Mouse (Mus musculus) neural tube, embryonic 14.5 days (tissue): ENCODE measurements around the gene Bpifa3. TPM values are rescaled to one million over a fixed set of nuclear protein-coding genes. Genes with fewer than 3 reads are reported as not detected.
"Not testable (repeated sequence)": the region's sequence is repeated elsewhere in the genome, so short reads cannot be mapped to it uniquely, and the experiment has no call there.

ENCODE experiments used
- ATAC-seq: fragments of 200-750 bp; cut with Nextera tagmentation; 2 replicates; pipeline ENCODE4 v1.8.0; 2017; ENCODE audit warnings: low read depth, mild to moderate bottlenecking, moderate TSS enrichment, moderate library complexity
- H3K27ac ChIP-seq: fragments of 300-500 bp; sonication (generic); 2 replicates; pipeline ENCODE4 v1.5.1; 2014; ENCODE audit warnings: low read depth, mild to moderate bottlenecking, control low read depth, low read length, moderate library complexity, mixed read lengths
- H3K27me3 ChIP-seq: fragments of 300-500 bp; sonication (generic); 2 replicates; pipeline ENCODE4 v1.6.1; 2014; ENCODE audit warnings: low read length; ENCODE audit not compliant: control insufficient read depth, insufficient read depth
- H3K36me3 ChIP-seq: fragments of 300-500 bp; sonication (generic); 2 replicates; pipeline ENCODE4 v1.6.1; 2014; ENCODE audit warnings: low read length, mixed read lengths; ENCODE audit not compliant: control insufficient read depth, insufficient read depth
- H3K4me1 ChIP-seq: fragments of 300-500 bp; sonication (generic); 2 replicates; pipeline ENCODE4 v1.6.1; 2014; ENCODE audit warnings: low read length; ENCODE audit not compliant: control insufficient read depth, insufficient read depth
- H3K4me2 ChIP-seq: fragments of 300-500 bp; sonication (generic); 2 replicates; pipeline ENCODE4 v1.6.1; 2014; ENCODE audit warnings: mild to moderate bottlenecking, low read depth, low read length, control low read depth
- H3K4me3 ChIP-seq: fragments of 300-500 bp; sonication (generic); 2 replicates; pipeline ENCODE4 v1.5.1; 2014; ENCODE audit warnings: low read depth, low read length, control low read depth, mixed read lengths
- H3K9ac ChIP-seq: fragments of 300-500 bp; sonication (generic); replicated peaks from 2 replicates; pipeline ENCODE4 v1.6.1; 2014; ENCODE audit warnings: low read depth, mild to moderate bottlenecking, control low read depth, low read length, mixed read lengths
- H3K9me3 ChIP-seq: fragments of 300-500 bp; sonication (generic); 2 replicates; pipeline ENCODE4 v1.6.1; 2016; ENCODE audit warnings: low read length; ENCODE audit not compliant: control insufficient read depth
- WGBS: fragments of 180-500 bp; shearing (Covaris S2); extraction: QIAGEN DNeasy Blood & Tissue Kit; methylation state at CpG from one replicate; pipeline ENCODE4 v1.1.7; 2014; 5-methylcytosine and 5-hydroxymethylcytosine counted together
- polyA plus RNA-seq: library from polyadenylated mRNA; unstranded; fragments of >200 nt; fragmentation: Nextera tagmentation; extraction: Ambion mirVana; gene quantifications from 2 replicates; pipeline ENCODE4 v1.2.1, GENCODE M21; 2014

The Bpifa3 gene
- polyA plus RNA-seq, 1 experiment from 2014 or later, result not detected

GRCm38 (mm10) chr2:154169172-154169571 lies 39.0 kb downstream of the Bpifa3 start:
- WGBS, result 69% methylated on average over 3 of the region's 3 CpGs
- Histone ChIP-seq H3K4me1 (no peaks in the 10 kb centered on the region), H3K9ac (no peak overlapping the region), H3K4me2 (no peak overlapping the region), H3K4me3 (no peak overlapping the region), H3K27me3 (no peaks in the 10 kb centered on the region), H3K9me3 (no peaks in the 10 kb centered on the region), H3K36me3 (no peaks in the 10 kb centered on the region), H3K27ac (no peak overlapping the region)
- no peak for ATAC-seq

- H3K4me2 ChIP-seq, result no peak overlapping the region
- no peak overlapping the region for H3K4me3 ChIP-seq
- ATAC-seq, result no peak
- H3K27me3 ChIP-seq, result no peaks in the 10 kb centered on the region
- H3K36me3 ChIP-seq, result no peaks in the 10 kb centered on the region
- H3K9ac ChIP-seq, result no peak overlapping the region
- H3K9me3 ChIP-seq, result no peaks in the 10 kb centered on the region
- no peak overlapping the region for H3K27ac ChIP-seq
- 76% methylated on average over 6 of the region's 6 CpGs for WGBS
- no peaks in the 10 kb centered on the region for H3K4me1 ChIP-seq
These were observed 41.5 kb downstream of the Bpifa3 start for GRCm38 (mm10) chr2:154171621-154172020.

GRCm38 (mm10) chr2:154173313-154173712 lies 43.2 kb downstream of the Bpifa3 start:
- Histone ChIP-seq H3K27ac (no peak overlapping the region), H3K9ac (no peak overlapping the region), H3K4me2 (no peak overlapping the region), H3K36me3 (no peaks in the 10 kb centered on the region), H3K4me1 (no peaks in the 10 kb centered on the region), H3K27me3 (no peaks in the 10 kb centered on the region), H3K9me3 (no peaks in the 10 kb centered on the region), H3K4me3 (no peak overlapping the region)
- no peak for ATAC-seq
- WGBS, result 37% methylated on average over 1 of the region's 1 CpGs

- H3K27ac ChIP-seq, H3K27me3 ChIP-seq, H3K4me2 ChIP-seq, ATAC-seq, H3K9me3 ChIP-seq, H3K9ac ChIP-seq, H3K36me3 ChIP-seq, H3K4me1 ChIP-seq, H3K4me3 ChIP-seq: not testable (repeated sequence)
- WGBS, result 83% methylated on average over 7 of the region's 7 CpGs
These were observed 51.8 kb downstream of the Bpifa3 start for GRCm38 (mm10) chr2:154181900-154182299.

GRCm38 (mm10) chr2:154183061-154183460 lies 52.9 kb downstream of the Bpifa3 start:
- H3K27ac ChIP-seq, H3K4me3 ChIP-seq, H3K36me3 ChIP-seq, H3K4me1 ChIP-seq, ATAC-seq, H3K9ac ChIP-seq, H3K9me3 ChIP-seq, H3K27me3 ChIP-seq, H3K4me2 ChIP-seq: not testable (repeated sequence)
- 88% methylated on average over 4 of the region's 4 CpGs for WGBS

- Histone ChIP-seq H3K4me3 (no peak overlapping the region), H3K9me3 (no peaks in the 10 kb centered on the region), H3K27ac (no peak overlapping the region), H3K4me1 (no peaks in the 10 kb centered on the region), H3K9ac (no peak overlapping the region), H3K4me2 (no peak overlapping the region), H3K36me3 (no peaks in the 10 kb centered on the region), H3K27me3 (no peaks in the 10 kb centered on the region)
- WGBS, result 91% methylated on average over 6 of the region's 6 CpGs
- no peak for ATAC-seq
These were observed 55.2 kb downstream of the Bpifa3 start for GRCm38 (mm10) chr2:154185319-154185718.

- Histone ChIP-seq H3K36me3 (no peaks in the 10 kb centered on the region), H3K4me3 (no peak overlapping the region), H3K27me3 (no peaks in the 10 kb centered on the region), H3K9me3 (no peaks in the 10 kb centered on the region), H3K4me2 (no peak overlapping the region), H3K4me1 (no peaks in the 10 kb centered on the region), H3K9ac (no peak overlapping the region), H3K27ac (no peak overlapping the region)
- WGBS, result 87% methylated on average over 3 of the region's 3 CpGs
- no peak for ATAC-seq
These were observed 55.6 kb downstream of the Bpifa3 start for GRCm38 (mm10) chr2:154185748-154186147.

GRCm38 (mm10) chr2:154187468-154187867 lies 57.3 kb downstream of the Bpifa3 start:
- Histone ChIP-seq H3K9ac (no peak overlapping the region), H3K9me3 (no peaks in the 10 kb centered on the region), H3K27me3 (no peaks in the 10 kb centered on the region), H3K4me2 (no peak overlapping the region), H3K4me1 (no peaks in the 10 kb centered on the region), H3K36me3 (no peaks in the 10 kb centered on the region), H3K4me3 (no peak overlapping the region), H3K27ac (no peak overlapping the region)
- WGBS, result 44% methylated on average over 5 of the region's 5 CpGs
- ATAC-seq, result no peak
